Mouse (Mus musculus) heart, embryonic 14.5 days (tissue): ENCODE data around the gene Chmp1a. TPM values are rescaled to one million over a fixed set of nuclear protein-coding genes. Genes with fewer than 3 reads are reported as not detected.

Experiments used
- ATAC-seq: fragments of 200-750 bp; cut with Nextera tagmentation; 2 replicates; pipeline ENCODE4 v1.8.0; 2017; ENCODE audit warnings: low read depth, moderate TSS enrichment; ENCODE audit not compliant: insufficient number of reproducible peaks, insufficient read depth, low FRiP score
- H3K27ac ChIP-seq, 2 experiments: fragments of 200-500 bp in 1 of 2; fragments of 300-500 bp in 1 of 2; sonication (generic) in 1 of 2; replicated peaks in 1 of 2; 2 replicates each; pipeline ENCODE4 v1.5.1; 2012 to 2014; ENCODE audit warnings: low read depth in 2 of 2, low read length in 2 of 2, control low read depth in 1 of 2, mild to moderate bottlenecking in 1 of 2, mixed read lengths in 1 of 2; ENCODE audit not compliant: control insufficient read depth in 1 of 2, insufficient read depth in 1 of 2
- H3K27me3 ChIP-seq: fragments of 300-500 bp; sonication (generic); 2 replicates; pipeline ENCODE4 v1.6.1; 2014; ENCODE audit warnings: mild to moderate bottlenecking, low read length, control low read depth; ENCODE audit not compliant: control insufficient read depth, insufficient read depth
- H3K36me3 ChIP-seq: fragments of 300-500 bp; sonication (generic); 2 replicates; pipeline ENCODE4 v1.6.1; 2014; ENCODE audit warnings: mild to moderate bottlenecking, control low read depth, low read length, mixed read lengths; ENCODE audit not compliant: control insufficient read depth, insufficient read depth
- H3K4me1 ChIP-seq, 2 experiments: fragments of 200-500 bp in 1 of 2; fragments of 300-500 bp in 1 of 2; sonication (generic) in 1 of 2; 2 replicates each; pipeline ENCODE4 v1.6.1; 2012 to 2014; ENCODE audit warnings: low read length in 2 of 2, control low read depth in 1 of 2, mixed read lengths in 1 of 2; ENCODE audit not compliant: control insufficient read depth in 2 of 2, insufficient read depth in 2 of 2
- H3K4me2 ChIP-seq: fragments of 300-500 bp; sonication (generic); 2 replicates; pipeline ENCODE4 v1.6.1; 2014; ENCODE audit warnings: mild to moderate bottlenecking, low read length
- H3K4me3 ChIP-seq, 2 experiments: fragments of 200-500 bp in 1 of 2; fragments of 300-500 bp in 1 of 2; sonication (generic) in 1 of 2; 2 replicates each; pipeline ENCODE4 v1.5.1; 2012 to 2014; ENCODE audit warnings: low read length in 2 of 2, mild to moderate bottlenecking in 2 of 2, control low read depth in 1 of 2, low read depth in 1 of 2, moderate library complexity in 1 of 2; ENCODE audit not compliant: control insufficient read depth in 1 of 2, insufficient read depth in 1 of 2
- H3K9ac ChIP-seq: fragments of 300-500 bp; sonication (generic); 2 replicates; pipeline ENCODE4 v1.6.1; 2014; ENCODE audit warnings: mild to moderate bottlenecking, low read length
- H3K9me3 ChIP-seq: fragments of 300-500 bp; sonication (generic); 2 replicates; pipeline ENCODE4 v1.6.1; 2016; ENCODE audit warnings: low read length, control low read depth; ENCODE audit not compliant: control insufficient read depth
- WGBS: fragments of 180-500 bp; shearing (Covaris S2); extraction: QIAGEN DNeasy Blood & Tissue Kit; methylation state at CpG from one replicate; pipeline ENCODE4 v1.1.7; 2014; 5-methylcytosine and 5-hydroxymethylcytosine counted together
- polyA plus RNA-seq: library from polyadenylated mRNA; unstranded; fragments of >200 nt; fragmentation: Nextera tagmentation; extraction: Ambion mirVana; gene quantifications from 2 replicates; pipeline ENCODE4 v1.2.1, GENCODE M21; 2014

Gene Chmp1a
- polyA plus RNA-seq, 1 experiment from 2014 or later = 77.7 TPM

GRCm38 (mm10) chr8:123250940-123251339 is 38.4 kb upstream of the Chmp1a start:
- Histone ChIP-seq H3K4me2 (no peak overlapping the region), H3K27ac (no peak overlapping the region), H3K27me3 (no peaks in the 10 kb centered on the region), H3K36me3 (peaks cover 66% of the 10 kb centered on the region), H3K4me1 (peaks cover 9 to 21% of the 10 kb centered on the region in 2 experiments), H3K4me3 (no peak overlapping the region), H3K9ac (no peak overlapping the region), H3K9me3 (no peaks in the 10 kb centered on the region)
- 96% methylated on average over 5 of the region's 5 CpGs for WGBS
- ATAC-seq = no peak

DNA sequence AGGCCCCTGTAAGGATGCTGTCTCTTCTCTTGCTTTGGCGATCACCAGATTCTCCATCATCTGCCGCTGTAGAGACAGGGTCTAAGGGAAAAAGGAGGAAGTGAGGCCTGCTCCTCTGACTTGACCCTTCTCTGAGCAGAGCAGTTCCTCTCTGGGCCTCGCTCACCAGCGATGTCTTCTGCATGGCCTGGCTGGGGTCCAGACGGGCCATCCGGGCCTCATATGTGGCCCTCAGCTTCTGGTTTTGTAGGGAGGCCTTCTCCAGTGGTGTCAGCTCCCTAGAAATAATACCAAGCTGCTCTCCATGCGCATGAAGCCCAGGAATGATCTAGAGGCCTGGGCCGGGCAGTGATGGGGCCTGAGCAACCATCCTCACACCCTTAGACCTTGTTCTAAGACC is 36.0 kb upstream of the Chmp1a start:
- 87% methylated on average over 8 of the region's 8 CpGs for WGBS
- Histone ChIP-seq H3K27ac (no peak overlapping the region), H3K36me3 (peaks cover 87% of the 10 kb centered on the region), H3K9me3 (no peaks in the 10 kb centered on the region), H3K9ac (no peak overlapping the region), H3K4me1 (peaks cover 4 to 10% of the 10 kb centered on the region in 2 experiments), H3K27me3 (no peaks in the 10 kb centered on the region), H3K4me2 (no peak overlapping the region), H3K4me3 (no peak overlapping the region)
- no peak for ATAC-seq

- WGBS = 94% methylated on average over 6 of the region's 6 CpGs
- H3K9ac ChIP-seq = no peak overlapping the region
- H3K27me3 ChIP-seq = no peaks in the 10 kb centered on the region
- peaks cover 95% of the 10 kb centered on the region for H3K36me3 ChIP-seq
- no peak overlapping the region for H3K27ac ChIP-seq
- no peak overlapping the region for H3K4me3 ChIP-seq
- no peak overlapping the region for H3K4me2 ChIP-seq
- H3K4me1 ChIP-seq = peaks cover 0 to 3% of the 10 kb centered on the region in 2 experiments; a peak in 2 of 4 replicates
- H3K9me3 ChIP-seq = no peaks in the 10 kb centered on the region
- ATAC-seq = no peak
These were observed 35.2 kb upstream of the Chmp1a start for GRCm38 (mm10) chr8:123247748-123248147.

DNA sequence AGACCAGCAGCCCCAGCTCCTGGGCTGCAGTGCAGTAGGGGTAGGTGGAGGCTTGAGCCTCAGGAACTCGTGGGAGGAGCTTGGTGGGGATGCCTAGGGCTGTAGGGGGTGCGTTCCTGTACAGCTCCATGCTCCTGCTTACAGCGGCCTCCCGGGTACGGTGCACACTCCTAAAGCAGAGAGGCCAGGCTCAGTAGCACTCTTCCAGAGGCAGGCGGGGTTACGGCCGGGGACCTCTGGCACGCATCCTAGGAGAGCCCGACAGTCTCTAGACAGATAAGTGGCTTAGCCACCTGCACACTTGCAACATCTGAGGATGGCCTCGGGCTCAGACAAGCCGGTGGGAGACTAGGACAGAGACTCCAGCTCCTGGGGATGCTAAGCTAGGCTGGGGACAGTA is 33.0 kb upstream of the Chmp1a start:
- Histone ChIP-seq H3K27ac (no peak overlapping the region), H3K4me1 (no peaks in the 10 kb centered on the region), H3K9me3 (no peaks in the 10 kb centered on the region), H3K4me3 (no peak overlapping the region), H3K9ac (no peak overlapping the region), H3K4me2 (no peak overlapping the region), H3K36me3 (peaks cover 91% of the 10 kb centered on the region), H3K27me3 (no peaks in the 10 kb centered on the region)
- no peak for ATAC-seq
- 81% methylated on average over 12 of the region's 12 CpGs for WGBS

DNA sequence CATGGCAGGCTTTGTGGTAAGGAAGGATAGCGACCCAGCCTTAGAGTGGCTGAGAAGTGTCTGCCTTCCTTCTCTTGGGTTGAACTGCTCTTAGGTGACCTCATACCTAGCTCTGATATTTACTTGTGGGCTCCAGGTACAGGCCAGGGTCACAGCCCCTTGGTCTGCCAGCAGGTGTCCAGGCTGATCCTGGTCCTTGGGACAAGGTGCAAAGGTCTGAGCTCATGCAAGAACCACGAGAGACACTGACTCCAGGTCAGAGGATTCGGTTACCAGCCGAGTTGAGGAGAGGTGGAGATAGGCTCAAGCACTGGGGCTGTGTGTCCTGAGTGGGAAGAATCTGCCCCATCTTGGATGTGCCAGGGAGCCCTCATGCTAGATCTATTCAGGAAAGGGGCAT is 31.8 kb upstream of the Chmp1a start:
- 86% methylated on average over 4 of the region's 4 CpGs for WGBS
- no peak overlapping the region for H3K9ac ChIP-seq
- ATAC-seq = no peak
- no peaks in the 10 kb centered on the region for H3K27me3 ChIP-seq
- H3K4me2 ChIP-seq = no peak overlapping the region
- H3K9me3 ChIP-seq = no peaks in the 10 kb centered on the region
- H3K4me1 ChIP-seq = no peaks in the 10 kb centered on the region
- H3K36me3 ChIP-seq = peaks cover 80% of the 10 kb centered on the region
- no peak overlapping the region for H3K27ac ChIP-seq
- H3K4me3 ChIP-seq = no peak overlapping the region

- no peaks in the 10 kb centered on the region for H3K9me3 ChIP-seq
- no peak for ATAC-seq
- H3K4me3 ChIP-seq = no peak overlapping the region
- H3K4me1 ChIP-seq = no peaks in the 10 kb centered on the region
- peaks cover 66% of the 10 kb centered on the region for H3K36me3 ChIP-seq
- H3K27ac ChIP-seq = no peak overlapping the region
- H3K4me2 ChIP-seq = no peak overlapping the region
- H3K9ac ChIP-seq = no peak overlapping the region
- H3K27me3 ChIP-seq = no peaks in the 10 kb centered on the region
- WGBS = 64% methylated on average over 11 of the region's 11 CpGs
These were observed 30.5 kb upstream of the Chmp1a start for GRCm38 (mm10) chr8:123243053-123243452.

GRCm38 (mm10) chr8:123242107-123242923 is 29.8 kb upstream of the Chmp1a start:
- H3K27ac ChIP-seq = no peak overlapping the region
- no peaks in the 10 kb centered on the region for H3K27me3 ChIP-seq
- no peaks in the 10 kb centered on the region for H3K9me3 ChIP-seq
- H3K9ac ChIP-seq = no peak overlapping the region
- no peak overlapping the region for H3K4me3 ChIP-seq
- no peaks in the 10 kb centered on the region for H3K4me1 ChIP-seq
- WGBS = 84% methylated on average over 7 of the region's 7 CpGs
- H3K4me2 ChIP-seq = no peak overlapping the region
- H3K36me3 ChIP-seq = peaks cover 59% of the 10 kb centered on the region
- ATAC-seq = no peak

DNA sequence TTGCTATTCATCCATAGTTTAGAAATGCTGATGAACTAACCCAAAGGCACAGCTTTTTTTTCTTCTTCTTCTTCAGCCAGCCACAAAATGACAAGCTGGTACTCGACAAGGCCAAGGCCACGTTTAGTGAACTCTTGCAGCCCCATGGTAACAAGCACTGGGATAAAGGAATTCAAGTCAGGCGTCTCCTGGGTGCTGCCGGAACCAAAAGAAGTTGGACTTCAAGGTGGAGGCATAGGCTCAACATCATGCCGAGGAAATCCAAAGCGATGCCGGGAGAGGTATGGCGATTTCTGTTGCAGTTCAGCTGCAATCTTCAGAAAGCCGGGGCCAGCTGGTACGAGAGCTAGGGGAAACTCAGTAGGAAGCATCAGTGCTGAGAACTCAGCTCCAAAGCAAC is 26.8 kb upstream of the Chmp1a start:
- Histone ChIP-seq H3K27ac (no peak overlapping the region), H3K4me3 (no peak overlapping the region), H3K9me3 (no peaks in the 10 kb centered on the region), H3K9ac (no peak overlapping the region), H3K4me2 (no peak overlapping the region), H3K36me3 (peaks cover 30% of the 10 kb centered on the region), H3K4me1 (peaks cover 3 to 10% of the 10 kb centered on the region in 2 experiments; a peak in 1 of 4 replicates), H3K27me3 (peaks cover 4% of the 10 kb centered on the region; the same call in 1 of the 2 replicates)
- no peak for ATAC-seq
- 80% methylated on average over 10 of the region's 10 CpGs for WGBS
